Mouse (Mus musculus) layer of hippocampus, postnatal 14 days (tissue): ENCODE measurements at regions not wholly inside any gene's neighbourhood (a gene's known extent, or its start where the extent isn't known, plus 50 kb on each side); places are given as distances from the start of the nearest gene placed in this dataset.

Experiments used
- DNase-seq, 2 experiments: peaks; one replicate each; pipeline ENCODE4 v3.0.0; 2021 to 2022; ENCODE audit warnings: low spot score in 2 of 2, mixed read lengths in 1 of 2

DNA sequence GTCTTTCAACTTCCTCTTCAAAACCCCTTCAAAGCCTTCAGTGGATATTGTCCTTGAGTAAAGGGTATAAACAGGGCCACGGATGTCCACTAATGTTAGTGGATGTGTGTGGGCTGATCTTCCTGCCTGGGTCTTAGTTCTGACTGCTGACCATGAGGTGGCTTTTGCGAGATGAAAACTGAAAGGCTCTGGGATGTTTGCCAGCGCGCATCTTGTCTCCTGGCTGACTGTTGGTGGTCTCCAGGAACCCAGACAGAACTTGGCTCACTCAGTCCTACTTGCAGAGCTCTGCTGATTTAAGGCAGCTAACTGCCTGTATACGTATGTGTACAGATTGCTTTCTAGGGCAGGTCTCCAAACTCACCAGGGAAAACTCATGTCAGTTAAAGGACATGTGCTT is 125.5 kb upstream of the Prdm1 start:
- no peak for DNase-seq

DNA sequence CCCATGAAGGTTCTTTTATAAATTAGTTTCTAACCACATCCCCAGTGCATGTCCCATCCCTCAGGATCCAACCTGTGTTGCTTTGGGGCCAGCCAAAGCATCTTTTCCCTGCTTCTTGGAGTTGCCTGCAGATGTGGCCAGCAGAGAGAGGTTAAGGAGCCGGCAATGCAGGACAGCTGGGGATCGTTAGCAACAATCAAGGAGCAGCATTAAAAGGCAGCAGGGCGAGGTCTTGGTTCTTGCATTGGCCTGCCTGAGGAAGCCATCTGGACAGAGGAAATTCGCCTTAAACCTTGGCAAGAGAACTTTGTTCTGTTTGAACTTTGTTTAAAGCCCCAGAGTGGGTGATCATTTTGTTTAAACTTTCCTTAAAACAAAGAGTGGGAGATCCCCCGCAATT is 118.7 kb upstream of the Prdm1 start:
- no peak for DNase-seq

DNA sequence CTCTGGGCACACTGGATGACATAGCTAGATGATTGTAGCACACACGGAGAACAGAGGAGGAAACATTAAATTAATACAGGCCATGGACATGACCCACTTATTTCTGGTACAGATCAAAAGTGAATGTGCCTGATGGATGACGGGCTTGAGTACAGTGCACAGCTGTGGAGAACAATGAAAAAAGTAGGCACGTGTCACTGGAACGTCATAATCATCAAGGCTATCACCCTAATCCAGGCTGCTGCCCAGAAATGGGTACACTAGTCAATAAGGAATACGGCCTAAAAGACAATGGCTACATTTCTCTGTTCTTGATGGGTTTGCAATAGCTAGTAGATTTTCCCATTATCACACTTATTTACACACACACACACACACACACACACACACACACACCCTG is 118.3 kb upstream of the Prdm1 start:
- DNase-seq, result no peak

DNA sequence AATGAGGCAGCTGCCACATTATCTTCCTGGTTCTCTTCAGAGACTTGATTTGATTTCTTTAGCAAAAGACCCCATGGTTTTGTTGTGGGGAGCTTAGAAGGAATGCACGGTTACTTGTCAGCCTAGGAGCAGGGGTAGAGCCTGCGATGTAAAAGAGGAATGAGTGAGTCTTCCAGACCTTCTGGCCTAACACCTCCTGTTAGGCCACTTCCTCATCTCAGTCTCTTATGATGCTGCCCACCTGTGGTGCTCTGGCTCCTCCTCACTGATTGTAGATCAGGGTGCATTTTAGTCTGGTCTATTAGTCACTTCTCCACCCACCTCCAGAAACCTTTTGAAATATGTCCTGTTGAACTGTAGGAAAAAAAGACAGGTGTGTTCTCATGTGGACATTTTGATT is 113.3 kb upstream of the Prdm1 start:
- DNase-seq, result no peak

DNA sequence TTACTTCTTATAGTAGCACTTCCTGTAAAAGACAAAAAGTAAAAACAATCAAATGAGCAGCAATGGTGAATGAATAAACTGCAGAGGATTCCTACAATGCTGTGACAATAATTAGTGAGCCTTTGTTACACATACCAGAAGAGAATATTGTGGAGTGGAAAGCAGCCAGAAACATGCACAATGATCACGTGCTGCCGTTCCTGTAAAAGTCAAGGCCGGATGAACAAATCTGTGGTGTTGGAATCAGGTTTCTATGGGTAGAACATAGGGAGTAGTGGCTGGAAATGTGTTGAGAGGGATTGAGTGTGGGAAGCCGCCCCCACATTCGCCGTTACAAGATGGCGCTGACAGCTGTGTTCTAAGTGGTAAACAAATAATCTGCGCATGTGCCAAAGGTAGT is 112.3 kb upstream of the Prdm1 start:
- peak in 1 of 2 experiments; percentile 15 for DNase-seq

DNA sequence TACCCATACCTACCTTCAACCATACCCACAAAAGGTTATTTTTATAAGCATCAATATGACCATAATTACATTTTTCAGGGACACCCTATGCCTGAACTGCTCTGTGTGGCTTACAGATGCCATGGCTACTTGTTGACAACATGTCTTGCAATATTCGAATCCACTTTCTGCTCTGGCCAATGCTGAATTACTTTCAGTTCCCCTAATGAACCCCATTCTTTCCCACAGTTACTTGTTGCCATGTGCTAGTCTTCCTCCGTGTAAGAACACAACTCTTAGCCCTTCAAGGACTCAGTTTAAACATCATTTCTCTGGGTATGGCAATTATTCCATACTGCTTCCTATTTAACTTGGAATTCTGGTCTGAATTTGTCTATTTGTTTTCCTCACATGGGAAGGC is 110.4 kb upstream of the Prdm1 start:
- no peak for DNase-seq

DNA sequence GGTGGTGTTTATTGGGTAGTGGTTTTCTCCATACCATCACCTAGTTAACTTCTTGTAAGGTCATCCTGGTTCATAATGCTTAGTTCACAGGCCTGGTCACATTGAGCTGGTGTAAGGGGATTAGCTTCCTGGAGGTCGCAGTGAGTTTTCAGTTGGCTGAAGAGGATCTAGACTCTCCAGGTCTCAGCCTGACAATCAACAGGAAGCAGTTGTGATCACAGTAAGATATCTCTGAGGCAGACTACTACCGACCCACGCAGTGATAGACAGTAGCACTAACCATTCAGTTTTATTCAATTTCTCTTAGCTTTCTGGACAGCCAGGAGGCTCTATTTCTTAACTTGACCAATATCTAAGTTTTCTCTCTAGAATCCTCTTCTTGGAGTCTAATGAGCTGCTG is 108.5 kb upstream of the Prdm1 start:
- no peak for DNase-seq

DNA sequence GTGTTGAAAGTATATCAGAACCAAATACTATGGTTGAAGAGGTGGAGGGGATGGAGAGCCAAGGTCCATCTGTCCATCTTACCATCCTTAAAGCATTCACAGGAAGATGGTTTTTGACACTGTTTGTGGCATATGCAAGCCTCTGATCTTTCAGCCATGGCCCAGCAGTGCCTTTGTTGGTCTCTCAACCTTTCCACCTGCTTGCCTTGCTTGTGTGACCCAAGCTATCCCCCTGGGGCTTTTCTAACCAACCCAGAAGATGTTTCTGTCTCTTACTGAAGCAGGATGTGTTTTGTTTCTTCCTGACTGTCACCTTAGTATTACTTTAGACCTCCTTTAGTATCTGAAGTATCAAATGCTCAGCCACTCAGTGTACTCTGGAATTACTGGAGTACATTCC is 107.8 kb upstream of the Prdm1 start:
- DNase-seq, result no peak

DNA sequence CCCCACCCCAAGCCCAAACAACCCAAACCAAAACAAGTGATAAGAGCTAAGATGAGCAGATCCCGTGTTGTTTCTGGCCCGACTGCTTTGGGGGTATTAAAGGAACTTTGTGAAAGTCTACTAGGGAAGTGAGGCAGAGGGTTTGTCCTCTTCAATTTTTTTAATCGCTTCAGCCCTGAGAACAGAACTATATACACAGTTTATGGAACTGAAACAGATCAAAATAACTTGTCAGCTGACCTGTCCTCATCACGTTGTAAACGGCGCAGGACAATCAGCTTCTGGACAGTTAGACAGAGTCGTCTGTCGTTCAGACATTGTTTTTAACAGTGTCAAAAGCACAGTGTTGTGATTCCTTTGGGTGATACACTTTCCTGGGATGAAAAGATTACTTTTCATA is 103.3 kb upstream of the Prdm1 start:
- no peak for DNase-seq

DNA sequence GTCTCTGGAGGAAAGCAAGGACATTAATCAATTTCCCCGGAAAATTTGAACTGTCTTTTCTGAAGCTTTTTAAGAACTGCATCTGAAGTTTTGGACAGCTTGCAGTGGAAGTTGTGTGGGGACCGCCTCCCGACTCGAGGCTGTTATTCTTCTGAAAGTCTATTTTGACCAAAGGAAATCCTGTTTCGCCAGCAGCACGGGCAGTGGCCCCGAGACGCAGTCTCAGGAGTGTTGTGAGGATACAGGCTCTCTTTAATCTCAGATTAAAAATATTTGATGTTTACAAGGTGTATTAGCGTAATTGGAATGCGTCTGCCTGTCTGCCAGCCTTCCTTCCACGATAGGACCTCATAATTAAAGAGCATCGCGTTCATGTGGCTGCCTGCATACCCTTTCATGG is 102.2 kb upstream of the Prdm1 start:
- no peak for DNase-seq

DNA sequence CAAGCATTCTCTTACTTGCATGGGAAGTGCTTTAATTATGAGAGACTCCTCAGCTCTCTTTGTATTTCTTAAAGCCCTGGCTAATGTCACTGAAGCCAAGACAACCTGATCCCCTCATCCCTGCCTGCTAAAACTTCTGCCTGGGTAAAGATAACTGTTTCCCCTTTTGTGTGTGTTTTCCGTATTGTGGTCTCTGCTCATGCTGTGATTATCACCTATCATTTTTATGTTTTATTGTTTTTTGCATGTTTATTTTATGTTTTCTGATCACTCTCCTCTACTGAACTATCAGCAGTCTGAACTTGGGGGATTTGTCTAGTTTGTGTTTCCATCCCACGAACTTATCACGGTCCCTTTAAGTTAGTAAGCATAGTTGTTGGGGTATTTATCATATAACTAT is 100.1 kb upstream of the Prdm1 start:
- DNase-seq, result no peak

DNA sequence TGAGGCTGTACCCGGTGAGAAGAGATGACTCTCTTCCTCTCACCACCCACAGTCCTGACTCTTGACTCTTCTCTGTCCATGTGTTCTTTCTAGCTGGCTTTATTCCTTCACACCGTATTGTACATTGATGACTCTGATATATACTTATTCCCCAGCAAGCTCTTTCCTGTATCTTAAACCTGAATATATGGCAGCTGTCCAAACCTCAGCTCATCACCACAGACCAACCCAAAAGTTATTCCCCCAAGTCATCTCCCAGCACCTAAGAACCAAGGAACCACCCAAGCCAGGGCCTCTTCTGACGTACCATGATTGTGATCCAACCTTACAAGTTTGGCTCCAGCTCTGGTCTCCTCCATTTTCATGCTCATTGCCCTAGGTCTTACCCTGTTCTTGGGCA is 99.1 kb upstream of the Prdm1 start:
- no peak for DNase-seq

DNA sequence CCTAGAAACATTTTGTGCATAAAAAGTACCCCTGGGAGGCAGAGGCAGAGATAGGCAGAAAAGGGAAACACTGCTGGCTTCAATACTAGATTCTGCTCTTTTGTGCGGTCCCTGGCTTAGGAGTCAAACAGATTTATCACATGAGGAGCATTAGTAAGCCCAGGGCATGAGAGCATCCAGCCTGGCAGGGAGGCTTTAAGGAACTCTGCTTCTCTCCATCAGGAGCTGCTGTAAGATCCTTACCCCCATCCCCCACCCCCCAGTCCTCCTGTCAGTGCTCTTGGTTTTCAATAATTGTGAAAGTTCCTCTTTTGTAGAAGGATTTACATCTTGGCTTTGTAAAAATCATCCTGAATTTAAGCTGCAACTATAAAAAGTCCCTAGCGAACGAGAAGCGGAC is 97.2 kb upstream of the Prdm1 start:
- no peak for DNase-seq

DNA sequence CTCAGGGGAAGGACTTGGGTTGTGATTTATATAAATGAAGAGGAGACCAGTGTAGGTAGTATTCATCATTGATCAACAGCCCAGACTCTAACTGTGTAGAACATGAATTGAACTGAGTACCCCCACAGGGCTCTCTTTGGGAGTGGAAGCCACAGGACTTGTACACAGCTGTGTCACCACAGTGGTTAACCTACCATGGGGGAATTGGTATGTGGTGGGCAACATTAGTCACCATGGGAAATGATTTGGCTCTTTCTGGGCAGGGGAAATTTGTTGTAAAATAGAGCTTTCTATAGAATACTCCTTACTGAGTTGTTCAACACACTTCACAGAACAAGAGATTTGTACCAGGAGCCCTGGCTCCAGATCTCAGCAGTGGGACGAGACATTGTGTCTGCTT is 87.3 kb upstream of the Prdm1 start:
- DNase-seq, result no peak

DNA sequence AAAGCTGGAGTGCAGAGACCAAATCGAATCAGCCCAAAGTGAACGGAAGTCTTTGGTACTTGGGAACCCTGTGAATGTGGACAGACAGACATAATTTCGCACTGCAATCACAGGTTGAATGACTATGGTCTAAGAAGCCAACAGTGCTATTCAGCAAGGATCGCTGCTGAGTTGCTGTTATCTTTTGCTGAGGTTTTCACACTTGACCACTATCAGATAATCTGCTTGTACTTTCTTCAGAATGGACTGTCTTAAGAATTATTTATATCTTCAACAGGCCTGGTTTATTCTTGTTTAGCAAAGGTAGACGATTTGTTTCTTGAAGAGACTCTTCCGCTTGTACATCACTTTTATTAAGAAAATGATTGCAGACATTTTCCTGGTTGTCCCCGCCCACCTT is 84.3 kb upstream of the Prdm1 start:
- DNase-seq, result no peak

DNA sequence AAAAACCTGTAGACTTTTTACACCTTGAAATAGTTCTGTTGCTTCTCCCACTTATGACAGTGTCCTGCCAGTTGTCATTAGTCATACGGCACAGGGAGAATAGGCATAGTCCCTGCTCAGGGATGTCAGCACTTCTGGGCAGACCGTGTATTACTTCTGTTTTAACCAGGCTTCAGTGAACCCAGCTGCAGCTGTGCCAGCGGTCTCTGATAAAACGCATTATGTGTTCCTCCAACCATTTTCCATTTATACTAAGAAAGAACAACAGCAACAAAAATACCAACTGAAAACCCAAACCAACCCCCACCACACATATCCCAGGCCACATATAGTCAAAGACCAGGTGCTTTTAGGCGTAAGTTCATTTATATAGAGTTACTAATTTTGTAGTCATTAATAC is 83.1 kb upstream of the Prdm1 start:
- no peak for DNase-seq

DNA sequence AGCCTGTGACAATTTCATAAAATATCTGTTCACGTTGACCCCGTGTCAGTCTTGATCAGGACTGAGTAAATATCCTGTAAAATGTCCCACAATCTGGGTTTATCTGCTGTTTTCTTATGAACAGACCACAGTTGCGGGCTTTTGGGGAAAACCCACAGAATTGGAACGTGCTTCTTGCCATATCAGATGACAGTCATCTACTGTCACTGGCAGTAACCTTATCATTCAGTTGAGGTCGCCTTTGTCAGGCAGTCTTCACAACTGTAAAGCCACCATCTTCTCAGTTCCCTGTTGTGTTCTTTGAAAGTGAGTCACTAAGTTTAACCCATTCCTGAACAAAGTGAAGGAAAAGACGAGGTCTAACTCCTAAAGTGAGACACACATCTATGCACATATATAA is 80.9 kb upstream of the Prdm1 start:
- DNase-seq, result no peak

DNA sequence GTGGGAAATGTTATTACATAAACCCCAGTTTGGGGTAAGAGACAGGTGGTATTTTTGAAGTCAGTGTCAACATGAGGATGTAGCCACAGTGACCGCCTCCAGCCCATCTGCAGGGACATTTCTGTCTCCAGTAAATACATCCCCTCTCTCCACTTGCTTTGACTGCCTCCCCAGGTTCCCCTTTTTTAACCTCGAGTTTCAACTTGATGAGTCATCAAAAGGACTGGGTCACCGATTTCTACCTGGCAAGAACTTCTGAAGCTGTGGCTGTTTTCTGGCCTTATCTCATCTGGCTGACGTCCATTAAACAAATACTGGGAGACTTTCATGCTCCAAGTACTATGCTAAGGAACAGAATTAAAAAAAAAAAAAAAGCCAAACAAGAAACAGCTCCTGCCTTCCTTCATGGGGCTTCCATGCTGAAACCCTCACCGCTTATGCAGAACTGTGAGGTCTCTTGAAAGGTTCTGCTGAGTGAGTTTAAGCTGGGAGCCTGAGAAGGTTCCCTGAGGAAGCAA is 79.1 kb upstream of the Prdm1 start:
- DNase-seq, result peak in 1 of 2 experiments; percentile 20

DNA sequence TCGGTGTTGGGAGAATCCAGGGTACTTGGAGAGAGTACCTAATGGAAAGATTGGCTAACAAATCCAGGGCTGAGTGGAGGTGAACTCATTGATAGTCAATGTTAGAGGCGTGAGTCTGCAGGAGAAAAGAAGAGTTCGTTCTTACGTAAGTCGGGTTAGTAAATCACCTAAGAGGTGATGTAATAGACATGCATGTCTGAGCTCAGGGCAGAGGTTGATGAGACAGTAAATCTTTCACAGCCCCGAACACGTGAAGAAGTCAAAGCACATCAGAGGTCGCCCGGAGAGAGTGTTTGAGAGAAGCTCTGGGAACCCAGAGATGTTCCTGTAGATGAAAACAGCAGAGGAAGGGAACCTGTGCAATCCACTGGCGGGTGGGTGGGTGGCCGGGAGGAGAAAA is 76.2 kb upstream of the Prdm1 start:
- no peak for DNase-seq

DNA sequence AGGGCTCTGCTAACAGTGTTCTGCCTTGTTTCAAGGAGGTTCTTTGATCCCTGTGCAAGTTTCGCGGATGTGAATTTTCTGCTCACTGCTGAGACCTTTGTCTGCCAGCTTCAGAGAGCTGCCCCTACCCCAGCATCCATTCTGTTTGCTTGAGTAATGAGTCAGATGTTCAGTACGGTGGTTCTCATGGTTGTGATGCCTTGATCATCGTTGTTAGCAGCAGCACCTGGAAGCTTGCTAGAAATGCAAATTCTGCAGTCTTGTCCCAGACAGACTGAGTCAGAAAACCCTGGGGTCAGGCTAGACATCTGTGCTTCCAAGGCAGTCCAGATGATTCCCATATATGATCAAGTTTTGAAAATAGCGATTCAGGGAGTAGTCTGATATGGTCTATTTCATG is 75.2 kb upstream of the Prdm1 start:
- no peak for DNase-seq

DNA sequence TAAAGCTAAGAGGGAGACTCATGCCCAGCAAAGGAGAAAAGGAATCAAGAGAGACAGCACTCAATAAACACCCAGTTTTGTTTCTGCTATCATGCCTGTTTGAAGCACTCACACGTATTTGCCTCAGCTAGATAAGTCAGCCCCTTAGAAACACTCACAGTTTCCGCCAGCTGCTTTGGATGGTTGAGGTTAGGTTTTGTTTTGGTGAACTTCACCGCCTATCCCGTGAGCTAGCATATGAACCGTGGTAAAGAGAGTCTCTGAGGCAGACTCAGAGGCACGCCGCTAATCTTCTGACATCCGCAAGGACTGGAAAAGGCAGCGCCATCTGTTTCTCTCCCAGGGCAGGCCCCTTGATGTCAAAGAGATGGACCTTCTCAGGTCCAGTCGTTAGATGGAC is 73.2 kb upstream of the Prdm1 start:
- DNase-seq, result no peak

DNA sequence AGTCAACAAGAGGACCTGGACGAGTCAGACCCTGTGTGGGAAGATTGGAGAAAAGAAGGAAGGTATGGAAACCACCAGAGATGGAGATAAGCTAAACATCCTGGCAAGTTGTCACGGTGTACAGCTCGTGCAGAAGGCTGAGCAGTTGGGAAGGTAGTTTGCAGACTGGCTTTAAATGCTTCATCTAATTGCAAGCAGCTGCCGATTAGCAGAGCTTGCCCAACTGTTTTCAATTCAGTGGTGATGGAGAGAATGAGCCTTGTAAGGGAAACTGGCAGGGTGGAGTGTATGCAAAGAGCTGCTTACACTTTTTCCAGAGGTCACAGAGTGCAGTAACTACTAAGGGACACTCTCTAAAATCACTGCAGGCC is 71.6 kb upstream of the Prdm1 start:
- peak; percentile 62 to 79 for DNase-seq

DNA sequence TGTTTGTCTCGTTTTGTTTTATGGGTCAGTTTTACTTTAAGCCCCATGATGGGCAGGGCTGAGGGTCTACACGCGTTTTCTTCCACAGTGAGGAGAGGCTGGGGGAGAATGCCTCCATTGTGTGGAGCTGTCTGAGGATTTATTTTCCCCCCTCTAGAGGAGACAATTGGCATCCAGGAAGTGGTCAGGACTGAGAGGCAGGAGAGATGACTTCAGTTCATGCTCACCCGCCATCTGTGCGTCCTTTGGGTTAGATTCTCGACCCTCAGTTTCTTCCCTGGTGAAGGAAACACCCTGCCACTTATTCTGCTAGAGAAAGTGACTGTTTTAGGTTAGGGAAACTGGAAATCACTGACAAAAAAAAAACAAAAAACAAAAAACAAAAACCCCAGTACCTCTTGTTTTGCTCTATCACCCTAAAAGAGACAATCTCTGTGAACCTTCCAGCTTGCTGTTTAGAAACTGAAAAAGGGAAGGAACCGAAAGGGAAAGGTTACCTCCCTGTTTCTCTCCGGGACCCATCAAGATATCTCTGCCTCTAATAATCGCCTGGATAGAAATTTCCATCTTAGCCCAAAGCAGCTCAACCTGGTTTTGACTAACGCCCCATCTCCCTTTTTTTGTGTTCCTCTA is 71.1 kb upstream of the Prdm1 start:
- DNase-seq, result no peak

DNA sequence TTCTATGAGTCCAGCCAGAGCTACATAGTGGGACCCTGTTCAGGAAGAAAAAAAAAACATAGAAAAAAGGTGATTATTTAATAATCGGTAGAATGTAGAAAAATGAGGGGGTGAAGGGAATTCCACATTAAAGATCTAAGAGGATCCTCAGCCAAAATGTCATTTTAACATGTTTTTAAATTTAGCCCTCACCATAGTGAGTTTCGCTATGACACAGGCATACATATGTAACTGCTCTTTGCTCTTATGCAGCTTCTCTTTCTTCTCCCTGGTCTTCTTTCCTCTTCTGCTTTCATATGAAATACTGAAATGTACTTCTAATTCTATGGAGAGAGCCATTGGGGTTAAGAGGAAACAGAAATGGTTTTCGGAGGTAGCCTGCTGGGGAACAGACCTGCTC is 70.3 kb upstream of the Prdm1 start:
- no peak for DNase-seq
